Mouse (Mus musculus): ENCODE results near the gene Myo18a.
"Not testable (repeated sequence)": the region's sequence is repeated elsewhere in the genome, so short reads cannot be mapped to it uniquely, and the experiment has no call there.

The Myo18a gene

GRCm38 (mm10) chr11:77762783-77763672 is at the start of gene Myo18a:
Gene Myo18a (plus strand): TSS chr11:77763246.
- in situ Hi-C loops (cut with MboI; ENCODE audit: low sequenced_read_pairs), result no loop called here

- in situ Hi-C loops (cut with MboI; ENCODE audit: low sequenced_read_pairs), result no loop called here
Observed at GRCm38 (mm10) chr11:77713736-77714135, 49.3 kb upstream of the Myo18a start.

- in situ Hi-C loops (cut with MboI; ENCODE audit: low sequenced_read_pairs), result no loop called here
Observed at GRCm38 (mm10) chr11:77719055-77719454, 44.0 kb upstream of the Myo18a start.

GRCm38 (mm10) chr11:77721389-77721788 is 41.7 kb upstream of the Myo18a start:
- in situ Hi-C loops (cut with MboI; ENCODE audit: low sequenced_read_pairs), result no loop called here

GRCm38 (mm10) chr11:77724766-77725165 is 38.3 kb upstream of the Myo18a start:
- in situ Hi-C loops (cut with MboI; ENCODE audit: low sequenced_read_pairs), result no loop called here

- in situ Hi-C loops (cut with MboI; ENCODE audit: low sequenced_read_pairs), result no loop called here
Observed at GRCm38 (mm10) chr11:77725183-77725582, 37.9 kb upstream of the Myo18a start, which contains the start of gene Cryba1. Gene Cryba1 (minus strand): TSS chr11:77725283.

GRCm38 (mm10) chr11:77728587-77728986 is 34.5 kb upstream of the Myo18a start:
- in situ Hi-C loops (cut with MboI; ENCODE audit: low sequenced_read_pairs), result no loop called here

GRCm38 (mm10) chr11:77737289-77737688 is 25.8 kb upstream of the Myo18a start:
- in situ Hi-C loops (cut with MboI; ENCODE audit: low sequenced_read_pairs), result no loop called here

GRCm38 (mm10) chr11:77738555-77738954 is 24.5 kb upstream of the Myo18a start:
- in situ Hi-C loops (cut with MboI; ENCODE audit: low sequenced_read_pairs), result no loop called here

- in situ Hi-C loops (cut with MboI; ENCODE audit: low sequenced_read_pairs), result no loop called here
Observed at GRCm38 (mm10) chr11:77743966-77744365, 19.1 kb upstream of the Myo18a start.

- in situ Hi-C loops (cut with MboI; ENCODE audit: low sequenced_read_pairs), result no loop called here
Observed at GRCm38 (mm10) chr11:77746652-77747051, 16.4 kb upstream of the Myo18a start.

- in situ Hi-C loops (cut with MboI; ENCODE audit: low sequenced_read_pairs), result not testable (repeated sequence)
Observed at GRCm38 (mm10) chr11:77747103-77747502, 15.9 kb upstream of the Myo18a start.

GRCm38 (mm10) chr11:77748996-77749395 is 14.1 kb upstream of the Myo18a start:
- in situ Hi-C loops (cut with MboI; ENCODE audit: low sequenced_read_pairs), result no loop called here

- in situ Hi-C loops (cut with MboI; ENCODE audit: low sequenced_read_pairs), result no loop called here
Observed at GRCm38 (mm10) chr11:77752525-77752924, 10.5 kb upstream of the Myo18a start.

GRCm38 (mm10) chr11:77753469-77753868 is 9.6 kb upstream of the Myo18a start:
- in situ Hi-C loops (cut with MboI; ENCODE audit: low sequenced_read_pairs), result no loop called here

GRCm38 (mm10) chr11:77760031-77760430 is 3.0 kb upstream of the Myo18a start:
- in situ Hi-C loops (cut with MboI; ENCODE audit: low sequenced_read_pairs), result no loop called here

GRCm38 (mm10) chr11:77763673-77764340 is 761 bp downstream of the Myo18a start:
- in situ Hi-C loops (cut with MboI; ENCODE audit: low sequenced_read_pairs), result no loop called here

- in situ Hi-C loops (cut with MboI; ENCODE audit: low sequenced_read_pairs), result no loop called here
Observed at GRCm38 (mm10) chr11:77764694-77765458, 1.8 kb downstream of the Myo18a start.

- in situ Hi-C loops (cut with MboI; ENCODE audit: low sequenced_read_pairs), result no loop called here
Observed at GRCm38 (mm10) chr11:77765459-77765777, 2.4 kb downstream of the Myo18a start.

GRCm38 (mm10) chr11:77766351-77767001 is 3.4 kb downstream of the Myo18a start:
- in situ Hi-C loops (cut with MboI; ENCODE audit: low sequenced_read_pairs), result no loop called here

- in situ Hi-C loops (cut with MboI; ENCODE audit: low sequenced_read_pairs), result no loop called here
Observed at GRCm38 (mm10) chr11:77769496-77769895, 6.5 kb downstream of the Myo18a start.

Measured in CH12F3 (cell line).